Mouse (Mus musculus) CH12.LX (cell line): ENCODE data around the gene E2f2. TPM values are rescaled to one million over a fixed set of nuclear protein-coding genes. Genes with fewer than 3 reads are reported as not detected.

ENCODE experiments used
- DNase-seq: peaks from one replicate; pipeline ENCODE4 v3.0.0-alpha.2; 2013; ENCODE audit errors: extremely low read depth
- H3K27ac ChIP-seq: 2 replicates; pipeline ENCODE4 v1.5.1; 2012; ENCODE audit warnings: low read depth, mild to moderate bottlenecking, control low read depth, moderate library complexity; ENCODE audit not compliant: insufficient read depth
- H3K27me3 ChIP-seq: replicated peaks from 2 replicates; pipeline ENCODE3; 2012; ENCODE audit warnings: inconsistent platforms
- H3K36me3 ChIP-seq, 2 experiments: replicated peaks in 1 of 2; 2 replicates each; pipeline versions ENCODE3 to v1.6.1; 2012; ENCODE audit warnings: inconsistent platforms in 1 of 2, low read length in 1 of 2, mild to moderate bottlenecking in 1 of 2, mixed read lengths in 1 of 2, moderate library complexity in 1 of 2; ENCODE audit not compliant: control insufficient read depth in 1 of 2, insufficient read depth in 1 of 2
- H3K4me1 ChIP-seq, 2 experiments: 2 replicates each; pipeline ENCODE4 v1.6.1; 2012; ENCODE audit warnings: inconsistent platforms in 1 of 2, moderate library complexity in 1 of 2; ENCODE audit not compliant: insufficient read depth in 2 of 2, control insufficient read depth in 1 of 2
- H3K4me2 ChIP-seq: 2 replicates; pipeline ENCODE4 v1.6.1; 2012; ENCODE audit warnings: low read depth, mild to moderate bottlenecking, control low read depth; ENCODE audit not compliant: poor library complexity, insufficient read depth, severe bottlenecking
- H3K4me3 ChIP-seq, 3 experiments: fragments of 150-350 bp in 1 of 3; sonication (generic) in 1 of 3; replicated peaks in 1 of 3; 2 replicates each; pipeline versions ENCODE3 to v1.5.1; 2011 to 2012; ENCODE audit warnings: low read depth in 2 of 3, low read length in 2 of 3, mild to moderate bottlenecking in 2 of 3, moderate library complexity in 2 of 3, control low read depth in 1 of 3, improper control_type of control experiment in 1 of 3, inconsistent platforms in 1 of 3, mixed read lengths in 1 of 3; ENCODE audit not compliant: poor library complexity in 1 of 3
- H3K79me2 ChIP-seq: replicated peaks from 2 replicates; pipeline ENCODE4 v1.6.1; 2012; ENCODE audit warnings: mild to moderate bottlenecking, moderate library complexity; ENCODE audit not compliant: control insufficient read depth, poor library complexity, insufficient read depth, severe bottlenecking; ENCODE audit errors: extremely low read depth
- H3K9ac ChIP-seq: 2 replicates; pipeline ENCODE4 v1.6.1; 2012; ENCODE audit warnings: low read depth, mild to moderate bottlenecking, control low read depth, moderate library complexity; ENCODE audit not compliant: insufficient read depth
- H3K9me3 ChIP-seq: replicated peaks from 2 replicates; pipeline ENCODE3; 2012; ENCODE audit warnings: low read length, inconsistent platforms, mixed read lengths
- BHLHE40 ChIP-seq: IDR thresholded peaks from 2 replicates; pipeline ENCODE4 v1.6.1; 2011; ENCODE audit warnings: mild to moderate bottlenecking, low read depth, low read length, improper control_type of control experiment
- CHD1 ChIP-seq: IDR thresholded peaks from 2 replicates; pipeline ENCODE4 v1.6.1; 2012; ENCODE audit warnings: low read depth, low read length, improper control_type of control experiment, inconsistent platforms
- CHD2 ChIP-seq: IDR thresholded peaks from 2 replicates; pipeline ENCODE4 v1.6.1; 2011; ENCODE audit warnings: low read length, improper control_type of control experiment
- CTCF ChIP-seq, 2 experiments: IDR thresholded peaks in 1 of 2; conservative IDR thresholded peaks in 1 of 2; 2 replicates each; pipeline ENCODE4 v1.5.1; 2011 to 2012; ENCODE audit warnings: low read depth in 2 of 2, low read length in 2 of 2, improper control_type of control experiment in 1 of 2, inconsistent platforms in 1 of 2, mild to moderate bottlenecking in 1 of 2, moderate library complexity in 1 of 2
- E2F4 ChIP-seq: IDR thresholded peaks from 2 replicates; pipeline ENCODE4 v1.6.1; 2011; ENCODE audit warnings: low read depth, low read length, improper control_type of control experiment; ENCODE audit not compliant: insufficient replicate concordance
- ELF1 ChIP-seq: IDR thresholded peaks from 2 replicates; pipeline ENCODE4 v1.6.1; 2014; ENCODE audit warnings: low read depth, mild to moderate bottlenecking, inconsistent platforms, low read length, improper control_type of control experiment
- EP300 ChIP-seq: IDR thresholded peaks from 2 replicates; pipeline ENCODE4 v1.6.1; 2011; ENCODE audit warnings: low read length, improper control_type of control experiment
- ETS1 ChIP-seq: conservative IDR thresholded peaks from 2 replicates; pipeline ENCODE4 v1.6.1; 2012; ENCODE audit warnings: low read depth, mild to moderate bottlenecking, inconsistent platforms, low read length, improper control_type of control experiment, moderate library complexity
- GABPA ChIP-seq: IDR thresholded peaks from 2 replicates; pipeline ENCODE4 v1.6.1; 2012; ENCODE audit warnings: low read depth, low read length, improper control_type of control experiment, inconsistent platforms; ENCODE audit not compliant: insufficient replicate concordance
- HCFC1 ChIP-seq: IDR thresholded peaks from 2 replicates; pipeline ENCODE4 v1.6.1; 2012; ENCODE audit warnings: low read depth, mild to moderate bottlenecking, inconsistent platforms, low read length, improper control_type of control experiment
- JUN ChIP-seq: IDR thresholded peaks from 2 replicates; pipeline ENCODE4 v1.6.1; 2011; ENCODE audit warnings: low read depth, mild to moderate bottlenecking, low read length, improper control_type of control experiment, moderate library complexity; ENCODE audit not compliant: insufficient read depth
- JUND ChIP-seq: conservative IDR thresholded peaks from 2 replicates; pipeline ENCODE4 v1.6.1; 2011; ENCODE audit warnings: low read depth, low read length, improper control_type of control experiment
- MAFK ChIP-seq: IDR thresholded peaks from 2 replicates; pipeline ENCODE4 v1.6.1; 2011; ENCODE audit warnings: low read length, improper control_type of control experiment; ENCODE audit not compliant: insufficient replicate concordance
- MAX ChIP-seq: IDR thresholded peaks from 2 replicates; pipeline ENCODE4 v1.6.1; 2011; ENCODE audit warnings: low read length, improper control_type of control experiment
- MAZ ChIP-seq: IDR thresholded peaks from 2 replicates; pipeline ENCODE4 v1.6.1; 2012; ENCODE audit warnings: low read depth, mild to moderate bottlenecking, inconsistent platforms, low read length, improper control_type of control experiment, moderate library complexity
- MEF2A ChIP-seq: IDR thresholded peaks from 2 replicates; pipeline ENCODE4 v1.6.1; 2014; ENCODE audit warnings: low read depth, mild to moderate bottlenecking, inconsistent platforms, low read length, improper control_type of control experiment, borderline replicate concordance
- MXI1 ChIP-seq: IDR thresholded peaks from 2 replicates; pipeline ENCODE4 v1.6.1; 2011; ENCODE audit warnings: mild to moderate bottlenecking, low read depth, low read length, improper control_type of control experiment
- MYC ChIP-seq: IDR thresholded peaks from 2 replicates; pipeline ENCODE4 v1.6.1; 2011; ENCODE audit warnings: low read depth, mild to moderate bottlenecking, improper control_type of control experiment, low read length
- NELFE ChIP-seq: IDR thresholded peaks from 2 replicates; pipeline ENCODE4 v1.6.1; 2011; ENCODE audit warnings: low read depth, low read length, improper control_type of control experiment
- NRF1 ChIP-seq: IDR thresholded peaks from 2 replicates; pipeline ENCODE4 v1.6.1; 2014; ENCODE audit warnings: low read depth, mild to moderate bottlenecking, inconsistent platforms, low read length, improper control_type of control experiment, moderate library complexity
- PAX5 ChIP-seq: IDR thresholded peaks from 2 replicates; pipeline ENCODE4 v1.6.1; 2012; ENCODE audit warnings: low read length, inconsistent platforms, mixed read lengths
- POLR2A ChIP-seq: IDR thresholded peaks from 2 replicates; pipeline ENCODE4 v1.6.1; 2011; ENCODE audit warnings: low read depth, mild to moderate bottlenecking, improper control_type of control experiment, low read length
- POLR2AphosphoS2 ChIP-seq: IDR thresholded peaks from 2 replicates; pipeline ENCODE4 v1.6.1; 2011; ENCODE audit warnings: low read depth, low read length, improper control_type of control experiment
- RAD21 ChIP-seq: IDR thresholded peaks from 2 replicates; pipeline ENCODE4 v1.6.1; 2011; ENCODE audit warnings: low read depth, mild to moderate bottlenecking, low read length, improper control_type of control experiment, moderate library complexity
- RCOR1 ChIP-seq: conservative IDR thresholded peaks from 2 replicates; pipeline ENCODE4 v1.6.1; 2012; ENCODE audit warnings: low read depth, mild to moderate bottlenecking, inconsistent platforms, low read length, improper control_type of control experiment
- SIN3A ChIP-seq: IDR thresholded peaks from 2 replicates; pipeline ENCODE4 v1.6.1; 2012; ENCODE audit warnings: low read length, improper control_type of control experiment, inconsistent platforms
- TBP ChIP-seq: conservative IDR thresholded peaks from 2 replicates; pipeline ENCODE4 v1.6.1; 2011; ENCODE audit warnings: low read depth, low read length, improper control_type of control experiment
- TCF12 ChIP-seq: IDR thresholded peaks from 2 replicates; pipeline ENCODE4 v1.6.1; 2014; ENCODE audit warnings: low read depth, mild to moderate bottlenecking, inconsistent platforms, low read length, improper control_type of control experiment
- UBTF ChIP-seq: IDR thresholded peaks from 2 replicates; pipeline ENCODE4 v1.6.1; 2012; ENCODE audit warnings: low read depth, mild to moderate bottlenecking, inconsistent platforms, low read length, improper control_type of control experiment, moderate library complexity
- USF1 ChIP-seq: IDR thresholded peaks from 2 replicates; pipeline ENCODE4 v1.6.1; 2014; ENCODE audit warnings: low read depth, mild to moderate bottlenecking, inconsistent platforms, low read length, improper control_type of control experiment
- USF2 ChIP-seq: conservative IDR thresholded peaks from 2 replicates; pipeline ENCODE4 v1.6.1; 2011; ENCODE audit warnings: low read depth, low read length, improper control_type of control experiment
- ZC3H11A ChIP-seq: IDR thresholded peaks from 2 replicates; pipeline ENCODE4 v1.6.1; 2012; ENCODE audit warnings: low read depth, mild to moderate bottlenecking, inconsistent platforms, low read length, improper control_type of control experiment
- ZKSCAN1 ChIP-seq: IDR thresholded peaks from 2 replicates; pipeline ENCODE4 v1.6.1; 2012; ENCODE audit warnings: low read depth, inconsistent platforms, low read length, improper control_type of control experiment, borderline replicate concordance
- ZMIZ1 ChIP-seq: IDR thresholded peaks from 2 replicates; pipeline ENCODE4 v1.6.1; 2012; ENCODE audit warnings: low read depth, mild to moderate bottlenecking, inconsistent platforms, low read length, improper control_type of control experiment
- dilution Hi-C: fragments of 300-500 bp; cut with MboI; formaldehyde crosslinking; loops from 2 replicates; pipeline ENCODE4 v1.14.3; 2020; ENCODE audit warnings: low sequenced_read_pairs; ENCODE audit not compliant: extremely low pct_unique_long_range_greater_than_20kb, extremely low pct_ligation_motif_present
- in situ Hi-C: fragments of 300-500 bp; cut with MboI; formaldehyde crosslinking; loops from 3 replicates; pipeline ENCODE4 v1.14.3; 2019; ENCODE audit warnings: low sequenced_read_pairs, low pct_ligation_motif_present, low pct_unique_long_range_greater_than_20kb, mixed read lengths
- polyA plus RNA-seq: library from polyadenylated mRNA; unstranded; fragments of >175 nt; gene quantifications from 2 replicates; pipeline ENCODE4 v1.2.1, GENCODE M21; 2012; ENCODE audit warnings: low read depth; ENCODE audit not compliant: insufficient read length
- total RNA-seq, 2 experiments: library from RNA; depleted of rRNA; stranded (reverse); fragments of 300-350 nt in 1 of 2; fragments of >200 nt in 1 of 2; gene quantifications; 2 replicates each; pipeline ENCODE4 v1.2.3; 2012 to 2014

E2f2 gene
- total and polyA plus RNA-seq, 3 experiments, result 3.9 to 7.2 (median 4.4) TPM

DNA sequence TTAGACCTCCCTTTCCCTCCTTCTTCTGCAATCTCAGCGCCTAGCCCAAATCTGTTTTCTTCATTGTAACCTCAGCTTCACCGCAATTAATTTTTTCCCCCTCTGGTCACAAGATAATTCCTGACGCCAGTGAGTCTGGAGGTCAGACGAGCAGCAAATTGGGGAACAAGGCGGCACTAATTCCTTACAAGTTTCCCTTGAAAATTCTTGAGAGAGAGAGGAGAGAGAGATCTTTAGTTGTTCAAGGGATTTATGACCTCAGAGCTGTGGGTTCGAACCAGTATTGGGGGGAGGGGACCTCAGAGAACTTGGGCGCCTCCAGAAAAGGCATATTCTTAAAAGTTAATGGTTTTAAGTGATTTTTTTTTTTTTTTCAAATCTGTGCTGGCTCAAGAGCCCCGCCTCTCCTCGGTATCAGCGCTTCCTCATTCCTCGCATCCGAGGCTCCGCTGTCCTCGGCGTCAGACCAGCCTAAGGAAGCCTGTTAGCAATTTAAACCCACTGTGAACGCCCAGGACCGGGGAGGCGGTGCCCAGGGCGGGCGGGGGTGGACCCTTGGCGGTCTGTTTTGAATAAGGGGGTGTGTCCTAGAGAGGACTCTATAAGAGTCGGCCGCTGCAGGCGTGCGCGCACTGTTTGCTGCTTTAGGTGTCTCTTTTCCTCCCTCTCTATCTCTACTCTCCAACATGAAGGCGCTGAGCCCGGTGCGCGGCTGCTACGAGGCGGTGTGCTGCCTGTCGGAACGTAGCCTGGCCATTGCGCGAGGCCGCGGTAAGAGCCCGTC lies 28.8 kb upstream of the E2f2 start, which contains the start of gene Id3 (continued):
- peak; percentile 43; the same call in 1 of the 2 replicates for TF ChIP-seq NRF1

DNA sequence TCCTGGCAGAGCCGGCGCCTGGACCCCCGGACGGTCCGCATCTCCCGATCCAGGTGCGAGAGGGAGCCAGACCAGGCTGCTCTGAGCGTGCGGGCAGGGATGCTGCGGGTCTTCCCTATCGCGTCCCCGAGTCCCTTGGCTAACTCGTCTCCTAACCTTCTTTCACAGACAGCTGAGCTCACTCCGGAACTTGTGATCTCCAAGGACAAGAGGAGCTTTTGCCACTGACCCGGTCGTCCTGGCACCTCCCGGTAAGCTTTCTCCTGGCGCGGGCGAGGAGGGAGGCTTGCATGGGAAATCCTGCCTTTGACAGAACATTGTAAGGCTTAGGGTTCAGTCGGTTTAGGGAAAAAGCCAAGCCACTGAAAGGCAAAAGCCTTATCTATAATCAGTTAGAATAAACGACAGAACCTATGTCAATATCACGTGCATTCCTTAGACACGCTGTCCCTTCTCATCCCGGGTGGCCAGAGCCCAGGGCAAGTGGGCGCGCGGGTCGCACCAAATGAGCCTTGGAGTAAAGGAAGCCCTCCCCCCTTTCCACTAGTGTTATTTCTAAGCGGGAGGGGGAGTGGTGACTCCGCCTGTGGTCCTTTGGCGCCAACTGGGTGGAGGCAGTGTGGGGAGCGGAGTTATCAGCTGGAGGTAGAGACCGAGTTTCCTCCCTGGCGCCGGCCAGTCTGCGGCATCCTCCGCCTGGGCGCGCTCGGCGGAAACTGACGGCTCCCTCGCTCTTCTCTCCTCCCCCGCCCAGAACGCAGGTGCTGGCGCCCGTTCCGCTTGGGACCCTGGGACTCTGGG lies 27.9 kb upstream of the E2f2 start:
- in situ Hi-C loops, result loop anchor here (5.0 kb wide), 1 partner anchor 67 kb away; no protein-coding TSS in a partner anchor
- Histone ChIP-seq H3K4me1 (peaks cover 6 to 72% of the 10 kb centered on the region in 2 experiments), H3K36me3 (no peaks in the 10 kb centered on the region), H3K27ac (peak overlapping the region; percentile 61), H3K27me3 (peaks cover 67% of the 10 kb centered on the region), H3K9ac (peak overlapping the region; percentile 69), H3K4me3 (peak overlapping the region; percentile 57 to 81 (median 61)), H3K4me2 (peak overlapping the region; percentile 53), H3K9me3 (no peaks in the 10 kb centered on the region), H3K79me2 (peaks cover 4% of the 10 kb centered on the region; the same call in 1 of the 2 replicates)
- dilution Hi-C loops, result no loop called here
- peak; percentile 53 for DNase-seq
- TF ChIP-seq USF2, result no peak
- no peak for TF ChIP-seq TBP
- no peak for TF ChIP-seq CTCF (conservative IDR thresholded peaks at IDR 0.05 in 1 of 2, IDR thresholded peaks at IDR 0.05 in 1 of 2; ENCODE audit: low read depth in 2 of 2, low read length in 2 of 2)
- TF ChIP-seq RAD21, result no peak
- TF ChIP-seq POLR2AphosphoS2, result no peak
- no peak for TF ChIP-seq HCFC1
- TF ChIP-seq MAFK, result no peak
- TF ChIP-seq BHLHE40, result peak; percentile 44; the same call in 1 of the 2 replicates
- TF ChIP-seq EP300, result no peak
- no peak for TF ChIP-seq NRF1
- peak; percentile 13; the same call in 1 of the 2 replicates for TF ChIP-seq TCF12
- TF ChIP-seq ELF1, result no peak
- TF ChIP-seq GABPA, result no peak
- no peak for TF ChIP-seq MAX
- TF ChIP-seq CHD2, result no peak
- no peak for TF ChIP-seq PAX5
- TF ChIP-seq MAZ, result peak; percentile 18; the same call in 1 of the 2 replicates
- TF ChIP-seq RCOR1, result no peak
- no peak for TF ChIP-seq MYC
- no peak for TF ChIP-seq CHD1
- TF ChIP-seq USF1, result no peak
- TF ChIP-seq NELFE, result no peak
- TF ChIP-seq MEF2A, result no peak
- no peak for TF ChIP-seq ZC3H11A
- TF ChIP-seq E2F4, result no peak
- peak; percentile 23; the same call in 1 of the 2 replicates for TF ChIP-seq ETS1
- peak; percentile 87; the same call in 1 of the 2 replicates for TF ChIP-seq UBTF
- peak; percentile 35 for TF ChIP-seq POLR2A
- TF ChIP-seq ZKSCAN1, result no peak
- no peak for TF ChIP-seq MXI1
- TF ChIP-seq SIN3A, result peak; percentile 49
- TF ChIP-seq ZMIZ1, result no peak
- no peak for TF ChIP-seq JUN
- TF ChIP-seq JUND, result no peak
